Mouse (Mus musculus) layer of hippocampus, postnatal 36 days (tissue): Measurements from ENCODE around the gene Slc4a8. TPM values are rescaled to one million over a fixed set of nuclear protein-coding genes. Genes with fewer than 3 reads are reported as not detected.
"Not testable (repeated sequence)": the region's sequence is repeated elsewhere in the genome, so short reads cannot be mapped to it uniquely, and the experiment has no call there.

Experiments used
- DNase-seq, 2 experiments: peaks; one replicate each; pipeline ENCODE4 v3.0.0; 2022
- total RNA-seq, 2 experiments: library from RNA; stranded (reverse); gene quantifications; 2 replicates each; pipeline ENCODE4 v1.2.3; 2021

Gene Slc4a8
- total RNA-seq, 2 experiments from 2014 or later, result 79.4 to 90.0 TPM

GRCm38 (mm10) chr15:100743238-100743637 lies 18.3 kb upstream of the Slc4a8 start:
- DNase-seq, result no peak

- no peak for DNase-seq
Measured at GRCm38 (mm10) chr15:100746478-100747120, 14.9 kb upstream of the Slc4a8 start.

GRCm38 (mm10) chr15:100747121-100747963 lies 14.2 kb upstream of the Slc4a8 start:
- no peak for DNase-seq

GRCm38 (mm10) chr15:100748584-100748983 lies 13.0 kb upstream of the Slc4a8 start:
- DNase-seq, result no peak

GRCm38 (mm10) chr15:100749751-100750538 lies 11.6 kb upstream of the Slc4a8 start:
- DNase-seq, result no peak

GRCm38 (mm10) chr15:100752439-100752838 lies 9.1 kb upstream of the Slc4a8 start:
- no peak for DNase-seq

GRCm38 (mm10) chr15:100753045-100753444 lies 8.5 kb upstream of the Slc4a8 start:
- no peak for DNase-seq

GRCm38 (mm10) chr15:100754041-100754440 lies 7.5 kb upstream of the Slc4a8 start:
- DNase-seq, result no peak

- no peak for DNase-seq
Measured at GRCm38 (mm10) chr15:100754805-100755497, 6.6 kb upstream of the Slc4a8 start.

GRCm38 (mm10) chr15:100755498-100755859 lies 6.1 kb upstream of the Slc4a8 start:
- DNase-seq, result no peak

- no peak for DNase-seq
Measured at GRCm38 (mm10) chr15:100755881-100756624, 5.5 kb upstream of the Slc4a8 start.

GRCm38 (mm10) chr15:100757527-100757978 lies 4.0 kb upstream of the Slc4a8 start:
- DNase-seq, result peak in 1 of 2 experiments; percentile 42

GRCm38 (mm10) chr15:100759286-100759685 lies 2.3 kb upstream of the Slc4a8 start:
- no peak for DNase-seq

- DNase-seq, result no peak
Measured at GRCm38 (mm10) chr15:100761036-100761418, 520 bp upstream of the Slc4a8 start.

- DNase-seq, result no peak
Measured at GRCm38 (mm10) chr15:100762649-100763048, 1.1 kb downstream of the Slc4a8 start.

- DNase-seq, result no peak
Measured at GRCm38 (mm10) chr15:100764163-100764951, 2.8 kb downstream of the Slc4a8 start.

- DNase-seq, result no peak
Measured at GRCm38 (mm10) chr15:100766826-100767225, 5.3 kb downstream of the Slc4a8 start.

GRCm38 (mm10) chr15:100767851-100768250 lies 6.3 kb downstream of the Slc4a8 start:
- no peak for DNase-seq

- DNase-seq, result not testable (repeated sequence)
Measured at GRCm38 (mm10) chr15:100769023-100769422, 7.5 kb downstream of the Slc4a8 start.

- DNase-seq, result no peak
Measured at GRCm38 (mm10) chr15:100770338-100770737, 8.8 kb downstream of the Slc4a8 start.

GRCm38 (mm10) chr15:100772685-100773084 lies 11.1 kb downstream of the Slc4a8 start:
- DNase-seq, result no peak
